Mouse (Mus musculus): Measurements from ENCODE around the gene Ntrk2.

Ntrk2 gene

DNA sequence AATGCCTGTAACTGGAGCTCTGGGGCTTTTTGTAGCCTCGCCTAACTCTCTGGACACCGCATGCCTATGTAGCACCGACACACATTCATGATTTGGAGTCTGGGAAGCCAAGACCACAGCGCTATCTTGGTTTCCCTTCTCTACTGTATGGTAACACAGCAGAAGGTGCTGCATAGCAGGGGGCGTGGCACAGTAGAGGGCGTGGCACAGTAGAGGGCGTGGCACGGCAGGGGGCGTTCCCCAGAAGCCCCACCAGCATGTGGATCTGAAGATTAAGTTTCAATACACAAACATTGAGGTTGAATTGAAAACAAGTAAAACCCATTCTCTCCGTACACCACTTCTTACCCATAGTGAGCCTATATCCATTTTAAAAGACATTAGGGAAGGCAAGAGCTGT, 115.3 kb downstream of the Ntrk2 start:
- Histone ChIP-seq H3K4me3 (replicated peaks; ENCODE audit: low read length) (0 out of 2 replicates have a peak overlapping the region, but pooled peaks have one; percentile 17), H3K9me3 (ENCODE audit: low read length) (no peaks in the 10 kb centered on the region), H3K4me1 (replicated peaks; ENCODE audit: low read depth, low read length) (peaks cover 41% of the 10 kb centered on the region), H3K36me3 (ENCODE audit: insufficient read depth, low read length) (no peaks in the 10 kb centered on the region), H3K27me3 (ENCODE audit: insufficient read depth, low read length) (peaks cover 8% of the 10 kb centered on the region; the same call in 1 of the 2 replicates)
- TF ChIP-seq POU5F1 (IDR thresholded peaks at IDR 0.05; ENCODE audit: borderline replicate concordance, low read length) (no peak), CTCF (conservative IDR thresholded peaks at IDR 0.05; ENCODE audit: low read length) (no peak), NANOG (IDR thresholded peaks at IDR 0.05; ENCODE audit: borderline replicate concordance, low read length) (no peak)

GRCm38 (mm10) chr13:58922174-58922573, 115.8 kb downstream of the Ntrk2 start:
- Histone ChIP-seq H3K4me3 (replicated peaks; ENCODE audit: low read length) (no peak overlapping the region), H3K36me3 (ENCODE audit: insufficient read depth, low read length) (no peaks in the 10 kb centered on the region), H3K27me3 (ENCODE audit: insufficient read depth, low read length) (peaks cover 8% of the 10 kb centered on the region; the same call in 1 of the 2 replicates), H3K4me1 (replicated peaks; ENCODE audit: low read depth, low read length) (peaks cover 41% of the 10 kb centered on the region), H3K9me3 (ENCODE audit: low read length) (no peaks in the 10 kb centered on the region)
- TF ChIP-seq NANOG (IDR thresholded peaks at IDR 0.05; ENCODE audit: borderline replicate concordance, low read length) (no peak), CTCF (conservative IDR thresholded peaks at IDR 0.05; ENCODE audit: low read length) (no peak), POU5F1 (IDR thresholded peaks at IDR 0.05; ENCODE audit: borderline replicate concordance, low read length) (no peak)

- no peak overlapping the region for H3K4me3 ChIP-seq (replicated peaks; ENCODE audit: low read length)
- TF ChIP-seq CTCF (conservative IDR thresholded peaks at IDR 0.05; ENCODE audit: low read length): no peak
- TF ChIP-seq NANOG (IDR thresholded peaks at IDR 0.05; ENCODE audit: borderline replicate concordance, low read length): no peak
- TF ChIP-seq POU5F1 (IDR thresholded peaks at IDR 0.05; ENCODE audit: borderline replicate concordance, low read length): no peak
- no peaks in the 10 kb centered on the region for H3K9me3 ChIP-seq (ENCODE audit: low read length)
- H3K4me1 ChIP-seq (replicated peaks; ENCODE audit: low read depth, low read length): peaks cover 49% of the 10 kb centered on the region
- no peaks in the 10 kb centered on the region for H3K36me3 ChIP-seq (ENCODE audit: insufficient read depth, low read length)
- peaks cover 11% of the 10 kb centered on the region; the same call in 1 of the 2 replicates for H3K27me3 ChIP-seq (ENCODE audit: insufficient read depth, low read length)
Observed at GRCm38 (mm10) chr13:58923496-58923895, 117.1 kb downstream of the Ntrk2 start.

DNA sequence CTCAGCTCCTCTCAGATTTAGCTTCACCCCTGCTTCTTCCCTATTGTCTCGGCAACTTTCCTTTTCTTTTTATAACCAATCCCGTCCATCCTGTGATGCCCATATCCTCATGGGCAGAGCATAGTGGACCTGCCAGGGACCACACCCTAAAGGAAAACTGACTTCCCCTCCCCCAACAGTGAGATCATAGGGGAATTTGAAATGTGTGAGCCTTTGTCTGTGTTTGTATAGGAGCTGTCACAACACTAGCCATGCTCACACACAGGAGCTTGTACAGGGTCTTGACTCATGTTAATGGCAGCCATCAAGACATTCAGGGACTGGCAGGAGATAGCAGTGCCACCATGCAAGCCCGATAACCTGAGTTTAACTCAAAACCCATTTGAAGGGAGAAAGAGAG, 118.1 kb downstream of the Ntrk2 start:
- Histone ChIP-seq H3K4me1 (replicated peaks; ENCODE audit: low read depth, low read length) (peaks cover 44% of the 10 kb centered on the region), H3K27me3 (ENCODE audit: insufficient read depth, low read length) (peaks cover 17% of the 10 kb centered on the region; the same call in 1 of the 2 replicates)
- TF ChIP-seq POU5F1 (IDR thresholded peaks at IDR 0.05; ENCODE audit: borderline replicate concordance, low read length): no peak
- TF ChIP-seq NANOG (IDR thresholded peaks at IDR 0.05; ENCODE audit: borderline replicate concordance, low read length): no peak
- no peak for TF ChIP-seq CTCF (conservative IDR thresholded peaks at IDR 0.05; ENCODE audit: low read length)

DNA sequence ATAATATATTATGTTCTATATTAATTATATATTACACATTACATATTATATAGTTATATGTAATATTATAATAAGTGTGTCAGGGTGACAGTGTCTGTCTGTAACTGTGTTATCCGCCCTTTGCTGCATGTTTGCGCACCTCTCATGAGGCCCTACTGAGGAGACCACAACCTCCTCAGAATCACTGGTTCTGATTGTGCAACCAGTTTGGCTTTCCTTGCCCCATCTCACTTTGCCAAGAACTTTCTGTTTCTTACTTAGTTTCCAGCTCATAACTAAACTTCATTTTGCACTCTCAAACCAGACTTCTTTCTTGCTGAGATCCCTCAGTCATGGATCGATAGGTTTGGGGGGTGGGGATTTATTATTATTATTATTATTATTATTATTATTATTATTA, 120.8 kb downstream of the Ntrk2 start:
- TF ChIP-seq NANOG (IDR thresholded peaks at IDR 0.05; ENCODE audit: borderline replicate concordance, low read length) (no peak), POU5F1 (IDR thresholded peaks at IDR 0.05; ENCODE audit: borderline replicate concordance, low read length) (no peak), CTCF (conservative IDR thresholded peaks at IDR 0.05; ENCODE audit: low read length) (no peak)
- H3K4me1 ChIP-seq (replicated peaks; ENCODE audit: low read depth, low read length): peaks cover 22% of the 10 kb centered on the region
- H3K27me3 ChIP-seq (ENCODE audit: insufficient read depth, low read length): peaks cover 17% of the 10 kb centered on the region; the same call in 1 of the 2 replicates
- no peaks in the 10 kb centered on the region for H3K36me3 ChIP-seq (ENCODE audit: insufficient read depth, low read length)
- no peaks in the 10 kb centered on the region for H3K9me3 ChIP-seq (ENCODE audit: low read length)
- H3K4me3 ChIP-seq (replicated peaks; ENCODE audit: low read length): no peak overlapping the region

More for the DNA sequence above, 118.1 kb downstream of the Ntrk2 start:
- Histone ChIP-seq H3K9me3 (ENCODE audit: low read length) (no peaks in the 10 kb centered on the region), H3K4me3 (replicated peaks; ENCODE audit: low read length) (no peak overlapping the region), H3K36me3 (ENCODE audit: insufficient read depth, low read length) (no peaks in the 10 kb centered on the region)

DNA sequence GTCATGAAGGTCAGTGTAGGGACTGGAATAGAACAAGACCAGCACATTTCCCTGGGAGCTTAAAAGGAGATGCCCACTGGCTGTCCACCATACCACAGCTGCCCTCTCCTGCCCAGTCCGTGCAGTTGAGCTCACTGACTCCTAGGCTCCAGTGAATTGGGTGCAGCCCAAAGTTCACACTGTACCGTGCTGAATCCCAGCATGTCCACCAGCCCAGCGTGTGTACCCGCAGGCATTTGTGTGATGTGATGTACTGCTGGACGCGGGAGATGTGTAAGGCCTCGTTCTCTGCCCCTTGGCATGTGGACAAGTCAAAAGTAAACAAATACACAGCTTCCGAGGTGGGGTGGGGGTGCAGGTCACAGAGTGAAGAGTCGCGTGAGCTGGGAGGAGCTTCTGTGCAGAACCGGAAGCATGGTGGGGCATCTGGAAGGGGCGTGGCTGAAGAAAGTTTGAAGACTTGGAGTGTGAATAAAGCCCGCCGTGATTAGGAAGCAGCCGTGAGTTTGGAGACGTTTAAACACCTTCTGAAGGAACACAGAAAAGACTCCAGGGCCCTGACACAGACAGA, 121.4 kb downstream of the Ntrk2 start:
- no peaks in the 10 kb centered on the region for H3K9me3 ChIP-seq (ENCODE audit: low read length)
- H3K4me3 ChIP-seq (replicated peaks; ENCODE audit: low read length): no peak overlapping the region
- peaks cover 18% of the 10 kb centered on the region for H3K4me1 ChIP-seq (replicated peaks; ENCODE audit: low read depth, low read length)
- H3K27me3 ChIP-seq (ENCODE audit: insufficient read depth, low read length): peaks cover 17% of the 10 kb centered on the region; the same call in 1 of the 2 replicates
- H3K36me3 ChIP-seq (ENCODE audit: insufficient read depth, low read length): no peaks in the 10 kb centered on the region
- TF ChIP-seq POU5F1 (IDR thresholded peaks at IDR 0.05; ENCODE audit: borderline replicate concordance, low read length) (no peak), NANOG (IDR thresholded peaks at IDR 0.05; ENCODE audit: borderline replicate concordance, low read length) (no peak), CTCF (conservative IDR thresholded peaks at IDR 0.05; ENCODE audit: low read length) (no peak)

GRCm38 (mm10) chr13:58928668-58929436, 122.5 kb downstream of the Ntrk2 start:
- peaks cover 17% of the 10 kb centered on the region; the same call in 1 of the 2 replicates for H3K27me3 ChIP-seq (ENCODE audit: insufficient read depth, low read length)
- no peak for TF ChIP-seq POU5F1 (IDR thresholded peaks at IDR 0.05; ENCODE audit: borderline replicate concordance, low read length)
- no peak for TF ChIP-seq CTCF (conservative IDR thresholded peaks at IDR 0.05; ENCODE audit: low read length)
- no peak for TF ChIP-seq NANOG (IDR thresholded peaks at IDR 0.05; ENCODE audit: borderline replicate concordance, low read length)
- no peaks in the 10 kb centered on the region for H3K9me3 ChIP-seq (ENCODE audit: low read length)
- H3K36me3 ChIP-seq (ENCODE audit: insufficient read depth, low read length): no peaks in the 10 kb centered on the region
- peaks cover 22% of the 10 kb centered on the region for H3K4me1 ChIP-seq (replicated peaks; ENCODE audit: low read depth, low read length)
- no peak overlapping the region for H3K4me3 ChIP-seq (replicated peaks; ENCODE audit: low read length)

- peaks cover 22% of the 10 kb centered on the region for H3K27me3 ChIP-seq (ENCODE audit: insufficient read depth, low read length)
- H3K36me3 ChIP-seq (ENCODE audit: insufficient read depth, low read length): no peaks in the 10 kb centered on the region
- H3K4me3 ChIP-seq (replicated peaks; ENCODE audit: low read length): no peak overlapping the region
- TF ChIP-seq CTCF (conservative IDR thresholded peaks at IDR 0.05; ENCODE audit: low read length): no peak
- TF ChIP-seq NANOG (IDR thresholded peaks at IDR 0.05; ENCODE audit: borderline replicate concordance, low read length): no peak
- no peak for TF ChIP-seq POU5F1 (IDR thresholded peaks at IDR 0.05; ENCODE audit: borderline replicate concordance, low read length)
- H3K9me3 ChIP-seq (ENCODE audit: low read length): no peaks in the 10 kb centered on the region
- H3K4me1 ChIP-seq (replicated peaks; ENCODE audit: low read depth, low read length): peaks cover 19% of the 10 kb centered on the region
Observed at GRCm38 (mm10) chr13:58930161-58930560, 123.8 kb downstream of the Ntrk2 start.

Data from E14TG2a.4 (cell line).